Mouse (Mus musculus): ENCODE measurements around the gene Sumo2. TPM values are rescaled to one million over a fixed set of nuclear protein-coding genes. Genes with fewer than 3 reads are reported as not detected.
A peak's percentile ranks its signal among the peaks of the same experiment; 100 is the strongest.

The Sumo2 gene
- polyA plus RNA-seq, 1 experiment from 2014 or later: 1,712 TPM

DNA sequence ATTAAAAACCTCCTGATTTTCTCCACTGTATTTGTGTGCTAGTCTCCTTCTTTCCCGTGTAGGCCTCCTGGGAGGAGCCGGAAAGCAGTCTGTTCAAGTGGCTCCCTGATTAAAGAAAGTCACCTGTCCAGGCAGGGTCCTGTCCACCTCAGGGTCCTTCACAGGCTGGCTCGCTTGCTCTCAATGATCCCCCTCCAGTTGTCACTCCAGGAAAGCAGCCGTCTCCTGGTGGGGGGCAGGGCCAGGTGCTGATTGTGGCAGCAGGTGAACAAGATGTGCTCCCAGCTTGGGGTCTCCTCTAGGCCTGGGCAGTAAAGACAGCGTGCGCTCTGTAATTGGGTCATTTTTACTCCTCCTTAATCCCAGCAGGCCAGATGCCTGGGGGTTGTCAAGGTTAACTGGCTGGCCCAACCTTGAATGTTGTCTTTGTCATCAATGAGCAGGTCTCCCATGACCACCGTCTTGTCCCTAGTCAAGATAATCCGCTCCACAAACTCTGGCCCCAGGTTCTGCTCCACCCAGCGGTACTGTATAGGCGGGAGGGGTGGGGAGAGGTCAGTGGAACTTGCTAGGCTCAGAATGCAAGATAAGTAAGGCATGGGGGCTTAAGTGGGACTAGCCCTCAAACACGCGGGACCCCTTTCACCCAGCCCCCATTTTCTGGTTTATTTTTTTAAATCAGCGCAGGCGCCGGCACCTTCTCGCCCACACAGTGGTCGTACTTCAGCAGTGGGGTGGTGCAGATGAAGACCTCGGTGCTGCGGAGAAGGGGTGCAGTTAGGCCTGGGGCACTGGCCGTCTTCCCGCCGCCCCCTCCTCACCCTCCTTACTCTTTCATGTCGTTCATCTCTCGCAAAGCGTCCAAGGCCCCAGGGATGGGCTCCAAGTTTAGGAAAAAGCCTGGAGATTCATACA is 45.4 kb downstream of the Sumo2 start:
- H3K27ac ChIP-seq (replicated peaks; ENCODE audit: low read depth, low read length): peak overlapping the region; percentile 62; the same call in 1 of the 2 replicates
- DNase-seq (ENCODE audit: low spot score) (no peak), ATAC-seq (replicated peaks; ENCODE audit: insufficient number of reproducible peaks, low FRiP score, low TSS enrichment, low read depth) (peak; percentile 59)
- peak overlapping the region; percentile 63 for H3K4me3 ChIP-seq (ENCODE audit: low read depth, low read length)
- peak overlapping the region; percentile 74 for H3K4me2 ChIP-seq (ENCODE audit: low read depth, low read length)
- 29% methylated on average over 25 of the region's 25 CpGs for WGBS
- no peaks in the 10 kb centered on the region for H3K36me3 ChIP-seq (replicated peaks; ENCODE audit: control insufficient read depth, insufficient read depth, low read depth, low read length)
- H3K27me3 ChIP-seq (ENCODE audit: control insufficient read depth, insufficient read depth, low read length): no peaks in the 10 kb centered on the region
- no peaks in the 10 kb centered on the region for H3K9me3 ChIP-seq (replicated peaks; ENCODE audit: control insufficient read depth, low read length)
- peak overlapping the region; percentile 79 for H3K9ac ChIP-seq (replicated peaks; ENCODE audit: low read length)
- H3K4me1 ChIP-seq (ENCODE audit: control insufficient read depth, insufficient read depth, low read length): 0 out of 2 replicates have a peak, but pooled peaks cover 2% of the 10 kb centered on the region

DNA sequence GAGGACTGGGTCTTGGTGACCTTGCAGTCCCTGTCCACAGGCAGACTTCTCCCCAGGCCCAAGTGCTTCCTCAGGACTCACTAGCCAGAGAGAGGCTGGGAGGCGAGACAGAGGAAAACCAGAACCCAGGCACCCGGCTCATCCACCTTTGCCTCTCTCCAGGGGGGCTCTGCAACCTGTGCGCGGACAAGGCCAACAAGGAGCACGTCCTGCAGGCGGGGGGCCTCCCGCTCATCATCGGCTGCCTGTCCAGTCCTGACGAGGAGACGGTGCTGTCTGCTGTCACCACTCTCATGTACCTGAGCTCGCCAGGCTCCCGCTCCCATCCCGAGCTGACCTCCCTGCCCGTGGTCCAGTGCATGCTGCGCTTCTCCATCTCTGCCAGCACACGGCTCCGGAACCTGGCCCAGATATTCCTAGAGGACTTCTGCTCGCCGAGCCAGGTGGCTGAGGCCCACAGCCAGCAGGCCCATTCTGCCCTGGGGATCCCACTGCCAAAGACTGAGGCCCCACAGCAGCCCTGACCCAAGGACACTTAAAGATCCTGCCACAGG is 47.4 kb downstream of the Sumo2 start:
- H3K4me1 ChIP-seq (ENCODE audit: control insufficient read depth, insufficient read depth, low read length): 0 out of 2 replicates have a peak, but pooled peaks cover 2% of the 10 kb centered on the region
- DNase-seq (ENCODE audit: low spot score): no peak
- 83% methylated on average over 19 of the region's 19 CpGs for WGBS
- no peak overlapping the region for H3K4me3 ChIP-seq (ENCODE audit: low read depth, low read length)
- no peaks in the 10 kb centered on the region for H3K27me3 ChIP-seq (ENCODE audit: control insufficient read depth, insufficient read depth, low read length)
- H3K27ac ChIP-seq (replicated peaks; ENCODE audit: low read depth, low read length): no peak overlapping the region
- ATAC-seq (replicated peaks; ENCODE audit: insufficient number of reproducible peaks, low FRiP score, low TSS enrichment, low read depth): no peak
- H3K9me3 ChIP-seq (replicated peaks; ENCODE audit: control insufficient read depth, low read length): no peaks in the 10 kb centered on the region
- no peak overlapping the region for H3K9ac ChIP-seq (replicated peaks; ENCODE audit: low read length)
- H3K4me2 ChIP-seq (ENCODE audit: low read depth, low read length): no peak overlapping the region
- H3K36me3 ChIP-seq (replicated peaks; ENCODE audit: control insufficient read depth, insufficient read depth, low read depth, low read length): no peaks in the 10 kb centered on the region

DNA sequence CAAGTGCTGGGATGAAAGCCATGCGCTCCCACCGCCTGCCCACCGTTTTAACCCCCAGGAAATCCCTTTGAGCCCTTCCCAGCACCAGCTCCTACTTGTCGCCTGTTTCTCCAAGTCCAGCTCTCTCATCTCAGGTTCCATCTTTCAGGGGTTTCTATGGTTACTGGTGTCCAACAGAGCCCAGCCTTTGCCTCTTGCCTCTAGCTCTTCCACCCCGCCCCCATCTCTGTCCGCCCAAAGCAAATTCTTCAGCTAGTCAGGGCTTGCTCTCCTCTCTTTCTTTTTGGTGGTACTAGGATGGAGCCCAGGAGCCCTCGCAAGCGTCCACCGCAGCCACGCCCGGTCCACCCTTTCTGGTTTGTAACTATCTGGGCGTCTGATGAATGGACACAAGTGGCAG is 50.9 kb downstream of the Sumo2 start:
- Histone ChIP-seq H3K36me3 (replicated peaks; ENCODE audit: control insufficient read depth, insufficient read depth, low read depth, low read length) (no peaks in the 10 kb centered on the region), H3K9me3 (replicated peaks; ENCODE audit: control insufficient read depth, low read length) (no peaks in the 10 kb centered on the region), H3K4me1 (ENCODE audit: control insufficient read depth, insufficient read depth, low read length) (no peaks in the 10 kb centered on the region), H3K27ac (replicated peaks; ENCODE audit: low read depth, low read length) (0 out of 2 replicates have a peak overlapping the region, but pooled peaks have one; percentile 35), H3K9ac (replicated peaks; ENCODE audit: low read length) (no peak overlapping the region), H3K4me2 (ENCODE audit: low read depth, low read length) (no peak overlapping the region; the same call in 1 of the 2 replicates), H3K4me3 (ENCODE audit: low read depth, low read length) (no peak overlapping the region), H3K27me3 (ENCODE audit: control insufficient read depth, insufficient read depth, low read length) (no peaks in the 10 kb centered on the region)
- peak; percentile 81 for DNase-seq (ENCODE audit: low spot score)
- 43% methylated on average over 12 of the region's 12 CpGs for WGBS
- ATAC-seq (replicated peaks; ENCODE audit: insufficient number of reproducible peaks, low FRiP score, low TSS enrichment, low read depth): peak; percentile 63

DNA sequence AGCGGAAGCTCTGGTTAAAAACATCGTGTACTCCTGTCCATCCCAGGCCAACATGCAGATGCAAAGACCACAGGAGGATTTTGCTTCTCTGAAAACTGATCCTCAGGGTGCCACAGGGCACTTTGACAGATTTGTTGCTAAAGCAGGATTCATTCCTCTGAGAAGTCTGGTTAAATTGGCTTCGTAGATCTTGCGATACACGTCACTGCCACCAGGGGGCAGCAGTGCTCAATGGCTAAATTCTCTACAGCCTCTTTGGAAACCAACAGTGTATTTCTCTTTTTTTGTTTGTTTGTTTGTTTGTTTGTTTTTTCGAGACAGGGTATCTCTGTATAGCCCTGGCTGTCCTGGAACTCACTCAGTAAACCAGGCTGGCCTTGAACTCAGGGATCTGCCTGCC is 52.4 kb downstream of the Sumo2 start:
- no peak overlapping the region for H3K4me3 ChIP-seq (ENCODE audit: low read depth, low read length)
- peak; percentile 86 for DNase-seq (ENCODE audit: low spot score)
- no peaks in the 10 kb centered on the region for H3K9me3 ChIP-seq (replicated peaks; ENCODE audit: control insufficient read depth, low read length)
- no peak overlapping the region for H3K27ac ChIP-seq (replicated peaks; ENCODE audit: low read depth, low read length)
- H3K27me3 ChIP-seq (ENCODE audit: control insufficient read depth, insufficient read depth, low read length): no peaks in the 10 kb centered on the region
- H3K9ac ChIP-seq (replicated peaks; ENCODE audit: low read length): no peak overlapping the region; the same call in 1 of the 2 replicates
- H3K36me3 ChIP-seq (replicated peaks; ENCODE audit: control insufficient read depth, insufficient read depth, low read depth, low read length): no peaks in the 10 kb centered on the region
- no peak overlapping the region for H3K4me2 ChIP-seq (ENCODE audit: low read depth, low read length)
- ATAC-seq (replicated peaks; ENCODE audit: insufficient number of reproducible peaks, low FRiP score, low TSS enrichment, low read depth): no peak
- H3K4me1 ChIP-seq (ENCODE audit: control insufficient read depth, insufficient read depth, low read length): no peaks in the 10 kb centered on the region
- WGBS: 19% methylated on average over 6 of the region's 6 CpGs

DNA sequence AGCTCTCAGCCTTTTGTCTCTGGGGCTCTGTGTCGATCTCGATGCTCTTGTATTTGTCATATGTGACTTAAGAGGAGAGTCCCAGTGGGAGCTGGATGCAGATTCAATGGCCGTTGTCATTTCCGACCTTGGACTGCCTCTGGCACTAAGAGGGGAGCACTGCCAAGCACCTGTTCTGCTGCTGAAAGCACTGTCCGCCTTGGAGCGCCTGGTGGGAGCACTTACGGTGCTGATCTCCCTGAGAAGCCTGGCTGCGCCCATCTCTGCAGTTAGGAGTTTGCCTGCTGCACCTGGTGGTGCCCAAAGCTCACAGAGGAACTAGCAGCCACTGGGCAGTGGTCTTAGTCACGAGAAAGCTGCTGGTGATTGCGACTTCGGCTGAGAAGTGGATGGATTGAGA is 52.8 kb downstream of the Sumo2 start:
- Histone ChIP-seq H3K9ac (replicated peaks; ENCODE audit: low read length) (no peak overlapping the region; the same call in 1 of the 2 replicates), H3K4me2 (ENCODE audit: low read depth, low read length) (no peak overlapping the region), H3K27me3 (ENCODE audit: control insufficient read depth, insufficient read depth, low read length) (no peaks in the 10 kb centered on the region), H3K27ac (replicated peaks; ENCODE audit: low read depth, low read length) (no peak overlapping the region), H3K4me3 (ENCODE audit: low read depth, low read length) (no peak overlapping the region), H3K4me1 (ENCODE audit: control insufficient read depth, insufficient read depth, low read length) (no peaks in the 10 kb centered on the region), H3K9me3 (replicated peaks; ENCODE audit: control insufficient read depth, low read length) (no peaks in the 10 kb centered on the region), H3K36me3 (replicated peaks; ENCODE audit: control insufficient read depth, insufficient read depth, low read depth, low read length) (no peaks in the 10 kb centered on the region)
- WGBS: 69% methylated on average over 11 of the region's 11 CpGs
- ATAC-seq (replicated peaks; ENCODE audit: insufficient number of reproducible peaks, low FRiP score, low TSS enrichment, low read depth): no peak
- DNase-seq (ENCODE audit: low spot score): no peak

DNA sequence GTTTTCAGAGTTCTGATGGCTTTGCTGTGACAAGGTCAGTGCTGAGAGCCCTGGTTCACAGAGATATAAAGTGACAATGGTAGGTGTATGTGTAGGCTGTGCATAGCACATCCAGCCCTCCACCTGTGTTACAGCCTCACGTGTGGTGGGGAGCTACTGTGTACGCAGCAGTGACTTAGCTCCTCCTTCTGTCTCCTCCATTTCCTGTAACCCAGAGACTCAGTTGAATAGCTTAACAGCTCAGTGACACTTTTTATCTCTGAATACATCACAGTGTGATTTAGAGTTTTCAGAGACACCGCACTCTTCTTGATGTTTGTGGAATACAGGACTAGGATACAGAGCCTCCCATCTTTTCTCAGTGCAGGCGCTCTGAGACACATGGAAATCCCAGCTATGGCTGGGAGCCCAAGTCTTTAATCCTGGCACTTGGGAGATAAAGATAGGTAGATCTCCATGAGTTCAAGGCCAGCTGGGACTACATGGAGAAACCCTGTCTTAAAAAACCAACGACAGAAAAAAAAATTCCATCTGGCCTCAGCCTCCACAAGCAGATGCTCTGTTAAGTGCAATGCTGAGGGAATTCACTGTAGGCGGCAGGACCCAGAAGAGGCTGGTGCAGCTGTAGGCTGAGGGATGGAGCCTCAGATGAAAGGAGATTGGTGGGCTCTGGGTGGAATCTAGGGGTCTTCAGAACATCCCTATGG is 54.4 kb downstream of the Sumo2 start:
- Histone ChIP-seq H3K27me3 (ENCODE audit: control insufficient read depth, insufficient read depth, low read length) (no peaks in the 10 kb centered on the region), H3K36me3 (replicated peaks; ENCODE audit: control insufficient read depth, insufficient read depth, low read depth, low read length) (no peaks in the 10 kb centered on the region), H3K4me2 (ENCODE audit: low read depth, low read length) (no peak overlapping the region), H3K27ac (replicated peaks; ENCODE audit: low read depth, low read length) (no peak overlapping the region), H3K9me3 (replicated peaks; ENCODE audit: control insufficient read depth, low read length) (no peaks in the 10 kb centered on the region), H3K9ac (replicated peaks; ENCODE audit: low read length) (no peak overlapping the region), H3K4me3 (ENCODE audit: low read depth, low read length) (no peak overlapping the region), H3K4me1 (ENCODE audit: control insufficient read depth, insufficient read depth, low read length) (no peaks in the 10 kb centered on the region)
- no peak for DNase-seq (ENCODE audit: low spot score)
- WGBS: 86% methylated on average over 6 of the region's 6 CpGs
- no peak for ATAC-seq (replicated peaks; ENCODE audit: insufficient number of reproducible peaks, low FRiP score, low TSS enrichment, low read depth)

DNA sequence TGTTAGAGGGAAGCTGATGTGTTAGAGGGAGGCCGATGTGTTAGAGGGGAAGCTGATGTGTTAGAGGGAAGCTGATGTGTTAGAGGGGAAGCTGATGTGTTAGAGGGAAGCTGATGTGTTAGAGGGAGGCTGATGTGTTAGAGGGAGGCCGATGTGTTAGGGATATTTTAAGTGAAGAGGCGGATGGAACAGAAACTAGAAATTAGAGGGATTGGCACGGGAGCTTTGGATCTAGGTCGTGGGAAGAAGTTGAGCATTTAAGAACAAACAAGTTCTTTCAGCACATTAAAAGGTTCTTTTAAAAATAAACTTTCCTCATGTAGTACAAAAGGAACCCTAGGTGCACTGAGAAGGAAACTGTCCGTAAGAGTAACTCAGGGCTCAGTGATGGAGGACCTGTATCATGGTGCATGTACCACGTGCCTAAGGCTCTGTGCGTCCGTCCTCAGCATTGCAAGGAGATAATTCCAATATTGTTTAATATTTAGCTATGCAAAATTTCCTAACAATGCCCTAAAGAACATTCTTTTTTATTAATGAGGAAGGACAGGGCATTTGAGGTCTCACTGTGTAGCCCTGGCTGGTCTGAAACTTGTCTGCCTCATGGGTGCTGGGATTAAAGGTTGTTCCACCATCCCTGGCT is 57.7 kb downstream of the Sumo2 start:
- Histone ChIP-seq H3K4me3 (ENCODE audit: low read depth, low read length) (no peak overlapping the region), H3K4me1 (ENCODE audit: control insufficient read depth, insufficient read depth, low read length) (peaks cover 6% of the 10 kb centered on the region), H3K9me3 (replicated peaks; ENCODE audit: control insufficient read depth, low read length) (no peaks in the 10 kb centered on the region), H3K27ac (replicated peaks; ENCODE audit: low read depth, low read length) (no peak overlapping the region), H3K9ac (replicated peaks; ENCODE audit: low read length) (no peak overlapping the region), H3K36me3 (replicated peaks; ENCODE audit: control insufficient read depth, insufficient read depth, low read depth, low read length) (no peaks in the 10 kb centered on the region), H3K4me2 (ENCODE audit: low read depth, low read length) (no peak overlapping the region), H3K27me3 (ENCODE audit: control insufficient read depth, insufficient read depth, low read length) (no peaks in the 10 kb centered on the region)
- WGBS: 89% methylated on average over 9 of the region's 9 CpGs
- ATAC-seq (replicated peaks; ENCODE audit: insufficient number of reproducible peaks, low FRiP score, low TSS enrichment, low read depth) (no peak), DNase-seq (ENCODE audit: low spot score) (no peak)
